Mouse (Mus musculus) T-helper 2 cell (primary cell): Measurements from ENCODE around the gene Gm17545.
"Not testable (repeated sequence)": the region's sequence is repeated elsewhere in the genome, so short reads cannot be mapped to it uniquely, and the experiment has no call there.

Source experiments
- in situ Hi-C: fragments of 300-600 bp; cut with MboI, MseI; formaldehyde crosslinking; loops from one replicate; pipeline ENCODE4 v1.15.1; 2025; ENCODE audit warnings: high pct_unique_total_duplicates

Gene Gm17545

DNA sequence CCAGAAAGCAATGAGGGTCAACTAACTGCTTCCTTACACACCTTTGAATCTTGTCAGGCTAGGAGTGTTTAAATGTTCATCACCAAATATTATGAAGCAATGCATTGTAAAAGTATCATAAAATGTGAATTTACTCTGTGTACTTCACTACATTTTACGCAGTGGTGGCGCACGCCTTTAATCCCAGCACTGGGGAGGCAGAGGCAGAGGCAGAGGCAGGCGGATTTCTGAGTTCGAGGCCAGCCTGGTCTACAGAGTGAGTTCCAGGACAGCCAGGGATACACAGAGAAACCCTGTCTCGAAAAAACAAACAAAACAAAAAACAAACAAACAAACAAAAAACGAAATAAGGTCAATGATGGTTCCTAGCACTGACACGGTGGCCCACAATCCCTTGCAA is at the start of gene Gm17545:
Gene Gm17545, plus strand, starts transcription at position 301 of the 400 bp plus-strand sequence.
- in situ Hi-C loops = not testable (repeated sequence)

DNA sequence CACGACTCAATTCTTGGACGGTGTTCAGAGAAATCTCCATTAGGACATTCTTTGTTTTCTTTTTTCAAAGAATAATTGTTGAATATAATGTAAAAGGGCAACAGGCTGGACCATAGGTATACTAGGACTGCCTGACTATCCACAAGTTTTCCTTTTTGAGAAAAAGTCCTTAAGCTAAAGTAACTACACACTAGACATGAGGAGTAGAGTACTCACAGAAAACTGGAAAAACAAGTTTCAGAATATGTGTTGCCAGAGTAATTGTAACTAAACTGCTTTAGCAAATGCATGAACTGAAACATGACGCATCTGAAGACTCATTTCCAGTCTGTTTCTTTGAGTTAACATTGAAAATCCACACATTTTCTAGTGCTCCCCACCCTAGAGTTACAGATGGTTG is 48.7 kb upstream of the Gm17545 start:
- in situ Hi-C loops = no loop called here

DNA sequence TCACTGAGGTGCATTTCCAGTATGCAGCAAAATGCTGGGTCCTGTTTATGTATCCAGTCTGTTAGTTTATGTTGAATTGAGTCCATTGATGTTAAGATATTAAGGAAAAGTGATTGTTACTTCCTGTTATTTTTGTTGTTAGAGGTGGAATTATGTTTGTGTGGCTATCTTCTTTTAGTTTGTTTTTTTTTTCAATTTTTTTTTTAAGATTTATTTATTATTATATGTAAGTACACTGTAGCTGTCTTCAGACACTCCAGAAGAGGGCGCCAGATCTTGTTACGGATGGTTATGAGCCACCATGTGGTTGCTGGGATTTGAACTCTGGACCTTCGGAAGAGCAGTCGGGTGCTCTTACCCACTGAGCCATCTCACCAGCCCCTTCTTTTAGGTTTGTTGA is 46.5 kb upstream of the Gm17545 start:
- in situ Hi-C loops = not testable (repeated sequence)

DNA sequence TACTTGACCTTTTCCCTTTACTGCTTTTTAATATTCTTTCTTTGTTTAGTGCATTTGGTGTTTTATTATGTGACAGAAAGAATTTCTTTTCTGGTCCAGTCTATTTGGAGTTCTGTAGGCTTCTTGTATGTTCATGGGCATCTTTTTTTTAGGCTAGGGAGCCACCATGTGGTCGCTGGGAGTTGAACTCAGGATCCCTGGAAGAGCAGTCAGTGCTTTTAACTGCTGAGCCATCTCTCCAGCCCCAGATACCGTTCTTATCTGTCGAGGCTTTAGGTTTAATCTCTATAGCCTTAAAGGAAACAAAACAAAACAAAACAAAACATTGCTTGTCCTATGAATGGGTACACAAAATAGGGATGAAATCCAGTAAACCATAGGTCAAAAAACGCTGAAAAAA is 45.7 kb upstream of the Gm17545 start:
- in situ Hi-C loops = not testable (repeated sequence)

DNA sequence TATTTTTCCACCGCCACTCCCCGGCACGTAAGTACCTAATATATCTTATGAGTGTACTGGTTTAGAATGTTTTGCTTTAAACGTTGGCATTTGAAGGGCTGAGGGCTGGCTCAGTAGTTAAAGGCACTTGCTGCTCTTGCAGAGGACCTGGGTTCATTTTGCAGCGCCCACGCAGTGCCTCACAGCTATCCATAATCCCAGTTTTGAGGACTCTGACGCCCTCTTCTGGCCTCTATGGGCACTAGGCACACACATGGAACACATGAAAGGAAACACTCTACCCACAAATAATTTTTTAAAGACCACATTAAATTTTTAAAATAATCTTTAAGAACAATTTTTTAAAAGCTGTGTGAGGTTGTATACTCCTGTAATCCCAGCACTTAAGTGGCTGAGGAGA is 44.6 kb upstream of the Gm17545 start:
- in situ Hi-C loops = no loop called here

DNA sequence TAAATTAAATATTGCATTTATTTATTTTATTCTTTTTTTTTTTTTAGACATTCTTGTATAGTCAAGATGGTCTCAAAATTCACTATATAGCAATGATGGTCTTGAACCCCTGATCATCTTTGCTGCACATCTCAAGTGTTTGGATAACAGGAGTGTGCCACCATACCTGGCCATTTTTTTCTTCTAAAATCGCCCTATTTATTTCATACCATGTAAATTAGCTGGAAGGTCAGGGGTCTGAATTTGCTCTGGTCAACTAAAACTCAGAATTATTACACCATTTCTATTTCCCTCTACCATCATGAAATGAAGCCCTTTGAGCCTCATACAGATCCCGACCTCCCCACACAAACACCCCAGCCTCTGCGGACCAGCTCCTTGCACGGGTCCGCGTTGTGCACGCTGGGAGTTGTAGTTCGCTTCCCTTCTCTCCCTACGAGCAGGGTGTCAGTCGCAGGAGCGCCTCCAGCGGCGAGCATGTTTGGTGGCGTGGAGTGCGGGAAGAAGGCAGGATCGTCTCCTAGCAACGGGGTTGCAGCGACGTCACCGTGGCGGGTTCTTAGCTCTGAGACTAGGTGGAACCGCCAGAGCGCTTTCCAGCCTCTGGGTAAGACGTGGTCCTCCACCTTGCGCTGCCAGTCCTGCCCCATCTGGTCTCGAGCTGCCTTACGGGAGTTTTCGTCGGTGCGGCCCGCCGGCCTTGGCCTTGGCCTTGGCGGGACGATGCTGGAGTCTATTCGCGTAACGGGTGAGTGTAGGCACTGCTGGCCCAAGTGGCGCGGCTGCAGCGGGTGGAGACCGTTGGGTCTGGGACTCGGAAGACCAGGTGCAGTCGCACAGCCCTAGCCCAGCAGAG is 42.9 kb upstream of the Gm17545 start, which contains the start of gene 9530077C05Rik:
Gene 9530077C05Rik, plus strand, starts transcription at position 512 of the 856 bp plus-strand sequence.
- in situ Hi-C loops = no loop called here

DNA sequence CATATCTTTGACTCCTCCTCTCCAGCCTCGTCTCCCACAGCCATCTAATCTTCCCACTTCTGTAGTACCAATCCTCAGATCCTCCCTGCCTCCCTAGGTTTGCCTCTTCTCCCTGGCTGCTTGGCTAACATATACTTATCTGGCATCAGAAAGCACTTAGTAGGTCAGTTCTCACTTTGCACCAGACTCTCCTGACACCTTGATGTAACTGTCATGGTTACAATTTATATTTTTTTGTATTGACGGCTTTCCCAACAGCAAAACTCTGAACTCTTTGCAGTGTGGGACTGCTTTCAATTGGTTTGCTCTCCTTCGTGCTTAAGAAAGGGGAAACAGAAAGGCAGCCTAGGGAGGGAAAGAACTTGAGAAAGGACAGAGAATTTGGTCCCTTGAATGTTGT is 37.9 kb upstream of the Gm17545 start:
- in situ Hi-C loops = no loop called here

DNA sequence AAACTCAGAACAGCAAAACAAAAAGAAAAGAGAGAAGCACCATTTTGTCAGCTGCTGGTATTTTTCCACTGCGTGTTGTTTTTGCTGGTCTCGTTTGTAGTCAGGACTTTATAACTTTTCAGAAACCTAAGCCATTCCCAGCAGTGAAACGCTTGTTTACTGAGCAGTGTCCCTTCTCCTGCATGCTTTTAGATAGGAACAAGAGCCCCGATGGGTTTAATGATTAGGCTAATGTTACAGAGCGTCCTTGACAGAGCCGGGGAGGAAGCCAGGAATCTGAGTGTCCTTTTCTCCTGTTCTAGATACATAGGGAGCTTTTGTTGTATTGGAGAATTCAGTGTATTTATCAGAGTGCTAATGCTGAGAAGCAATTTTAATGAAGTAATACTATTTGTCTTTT is 36.5 kb upstream of the Gm17545 start:
- in situ Hi-C loops = no loop called here

DNA sequence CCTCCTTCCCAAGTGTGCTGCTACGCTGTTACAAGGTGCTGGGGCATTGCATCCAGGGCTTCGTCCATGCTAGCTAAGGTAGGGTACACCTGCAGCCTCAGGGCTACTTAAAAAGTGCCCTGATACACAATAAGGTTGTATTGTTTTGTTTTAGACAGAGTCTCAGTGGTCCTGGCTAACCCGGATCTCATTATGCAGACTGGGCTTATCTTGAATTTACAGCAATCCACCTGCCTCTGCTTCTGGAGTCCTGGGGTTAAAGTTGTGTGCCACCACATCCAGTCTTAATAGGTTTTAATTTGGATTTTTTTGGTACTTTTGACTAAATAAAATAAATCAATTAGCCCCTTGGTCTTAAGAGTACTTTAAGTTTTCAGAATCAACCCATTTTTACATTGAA is 34.2 kb upstream of the Gm17545 start:
- in situ Hi-C loops = no loop called here

DNA sequence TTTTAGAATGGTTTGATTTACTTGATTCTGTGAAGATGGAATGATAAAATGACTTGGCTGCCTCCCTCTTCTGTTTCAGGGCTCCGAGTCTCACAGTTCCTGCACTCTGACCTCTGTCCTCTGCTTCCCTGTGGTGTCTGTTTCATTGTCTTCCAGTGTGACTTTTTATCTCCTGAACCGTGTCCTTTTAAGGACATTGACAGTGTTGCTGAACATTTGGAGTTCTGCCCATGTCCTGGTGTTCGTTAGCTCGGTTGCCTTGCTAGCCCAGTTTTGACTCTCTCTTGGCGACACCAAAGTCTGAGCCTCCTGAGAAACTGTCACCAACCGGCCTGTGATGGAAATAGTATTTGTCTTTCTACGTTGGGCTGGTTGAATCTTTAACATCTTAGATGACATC is 33.6 kb upstream of the Gm17545 start:
- in situ Hi-C loops = no loop called here

DNA sequence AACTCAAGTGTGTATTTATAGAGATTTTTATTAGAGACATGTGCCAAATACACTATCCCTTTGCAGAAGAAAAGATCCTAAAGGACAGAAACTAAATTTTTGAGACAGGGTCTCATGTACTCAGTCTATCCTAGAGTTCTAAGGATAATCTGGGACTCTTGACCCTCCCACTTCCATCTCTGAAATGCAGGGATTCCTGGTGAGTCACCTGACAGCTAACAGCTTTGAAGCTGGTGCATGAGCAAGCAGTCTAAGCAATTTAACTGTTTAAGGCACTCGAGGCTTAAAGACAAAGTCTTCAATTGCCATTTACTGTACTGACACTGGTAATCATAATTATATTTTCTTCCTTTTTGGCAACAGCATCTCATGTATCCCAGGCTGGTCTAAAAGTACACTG is 31.5 kb upstream of the Gm17545 start:
- in situ Hi-C loops = no loop called here

DNA sequence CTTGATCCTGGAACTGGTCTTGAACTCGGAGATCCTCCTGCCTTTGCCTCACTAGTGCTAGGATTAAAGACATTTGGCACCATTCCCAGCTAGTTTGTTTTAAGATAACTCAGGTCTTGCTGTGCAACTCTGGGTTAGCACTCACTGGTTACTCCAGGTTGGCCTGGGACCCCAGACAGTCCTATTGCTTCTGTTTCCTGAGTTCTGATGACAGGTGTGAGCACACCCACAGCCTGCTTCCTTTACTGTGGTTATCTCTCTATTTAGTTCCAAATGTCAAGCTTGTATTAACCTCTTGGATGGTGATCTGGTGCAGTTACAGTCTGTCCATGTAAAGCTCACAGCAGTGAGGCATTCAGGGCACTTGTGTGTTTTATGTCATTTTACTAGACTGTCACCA is 30.6 kb upstream of the Gm17545 start:
- in situ Hi-C loops = no loop called here

DNA sequence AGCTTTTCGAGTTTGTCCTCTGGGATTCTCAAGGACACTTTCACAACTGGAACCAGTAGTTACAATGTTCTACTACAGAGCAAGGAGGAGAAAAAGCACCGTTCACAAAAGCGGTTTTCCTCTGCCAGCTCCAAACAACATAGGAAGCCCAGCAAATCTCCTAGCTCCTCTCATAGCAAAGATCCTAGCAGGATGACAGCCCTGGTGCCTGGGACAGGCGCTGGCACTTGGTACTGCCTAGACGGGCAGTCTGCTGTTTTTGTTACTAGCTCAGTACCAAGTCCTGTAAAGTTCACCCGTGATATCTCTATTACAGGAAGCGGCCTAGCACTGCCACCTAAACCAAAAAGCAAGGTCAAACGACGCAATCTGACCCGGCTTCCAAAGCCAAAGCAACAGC is 29.9 kb upstream of the Gm17545 start:
- in situ Hi-C loops = no loop called here

DNA sequence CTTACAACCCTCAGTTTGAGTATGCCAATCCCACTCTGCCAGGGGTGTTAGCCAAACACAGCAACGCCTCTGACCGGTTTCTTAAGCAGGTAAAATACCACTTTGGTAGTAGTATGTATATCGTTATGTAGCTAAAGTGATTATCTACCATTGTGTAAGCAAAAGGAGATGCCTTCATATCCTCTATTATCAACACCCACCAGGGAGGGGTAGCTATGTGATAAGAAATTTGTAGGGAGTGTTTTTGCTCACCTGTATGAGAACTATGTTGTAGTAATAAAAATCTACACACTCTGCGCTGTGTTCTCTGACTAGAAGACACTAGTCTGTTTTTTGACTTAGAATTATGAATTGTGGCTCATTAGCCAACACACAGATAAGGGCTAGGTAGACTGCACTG is 29.4 kb upstream of the Gm17545 start:
- in situ Hi-C loops = no loop called here

DNA sequence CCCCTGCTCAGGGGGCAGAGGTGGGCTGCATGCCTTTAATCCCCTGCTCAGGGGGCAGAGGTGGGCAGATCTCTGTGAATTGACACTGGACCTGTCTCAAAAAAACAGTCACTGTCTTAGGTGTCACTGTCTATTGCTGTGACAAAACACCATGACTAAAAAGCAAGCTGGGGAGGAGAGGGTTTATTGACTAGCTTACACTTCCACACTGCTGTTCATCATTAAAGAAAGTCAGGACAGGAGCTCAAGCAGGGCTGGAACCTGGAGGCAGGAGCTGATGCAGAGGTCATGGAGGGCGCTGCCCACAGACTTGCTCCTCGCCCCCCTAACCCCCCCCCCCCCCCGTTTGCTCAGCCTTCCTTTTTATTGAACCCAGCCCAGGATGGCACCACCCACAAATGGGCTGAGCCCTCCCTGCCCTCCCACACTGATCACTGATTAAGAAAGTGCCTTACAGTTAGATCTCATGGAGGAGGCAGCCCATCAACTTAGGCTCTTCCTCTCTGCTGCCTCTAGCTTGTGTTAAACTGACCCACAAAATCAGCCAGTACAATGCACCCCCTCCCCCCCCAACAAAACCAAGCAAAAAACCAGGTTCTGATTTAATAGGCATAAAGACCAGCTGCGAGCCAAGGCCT is 25.9 kb upstream of the Gm17545 start:
- in situ Hi-C loops = no loop called here

DNA sequence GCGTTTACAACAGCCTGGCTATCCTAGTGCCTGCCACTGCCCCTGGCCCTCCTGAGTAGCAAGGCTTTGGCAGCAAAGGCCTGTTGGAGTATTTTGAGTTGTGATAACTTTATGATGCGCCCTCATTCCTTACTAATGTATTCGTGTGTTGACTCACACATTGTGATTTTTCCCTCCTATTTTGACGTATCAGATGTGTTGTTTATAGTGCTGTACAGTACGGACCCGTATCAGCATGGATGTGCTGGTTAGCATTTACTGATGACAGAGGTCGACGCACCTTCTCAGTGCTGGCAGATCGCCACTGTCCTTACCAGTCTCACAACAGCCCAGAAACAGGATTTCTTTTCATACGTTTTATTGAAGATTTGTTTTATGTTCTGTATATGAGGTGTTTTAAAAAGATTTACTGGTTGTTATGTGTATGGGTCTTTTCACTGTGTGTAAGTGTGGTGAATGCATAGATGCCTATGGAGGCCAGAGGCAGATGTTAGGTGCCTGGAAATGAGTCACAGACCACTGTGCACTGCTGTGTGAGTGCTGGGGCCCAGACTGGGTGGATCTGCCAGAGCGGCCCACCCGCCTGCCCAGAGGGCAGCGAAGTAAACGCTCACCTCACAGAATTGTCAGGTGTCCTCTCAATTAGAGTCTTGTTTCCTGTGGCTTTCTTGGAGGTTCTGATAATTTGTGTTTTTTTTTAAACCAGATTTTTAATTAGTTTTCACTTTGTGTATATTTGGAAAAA is 25.3 kb upstream of the Gm17545 start:
- in situ Hi-C loops = no loop called here

DNA sequence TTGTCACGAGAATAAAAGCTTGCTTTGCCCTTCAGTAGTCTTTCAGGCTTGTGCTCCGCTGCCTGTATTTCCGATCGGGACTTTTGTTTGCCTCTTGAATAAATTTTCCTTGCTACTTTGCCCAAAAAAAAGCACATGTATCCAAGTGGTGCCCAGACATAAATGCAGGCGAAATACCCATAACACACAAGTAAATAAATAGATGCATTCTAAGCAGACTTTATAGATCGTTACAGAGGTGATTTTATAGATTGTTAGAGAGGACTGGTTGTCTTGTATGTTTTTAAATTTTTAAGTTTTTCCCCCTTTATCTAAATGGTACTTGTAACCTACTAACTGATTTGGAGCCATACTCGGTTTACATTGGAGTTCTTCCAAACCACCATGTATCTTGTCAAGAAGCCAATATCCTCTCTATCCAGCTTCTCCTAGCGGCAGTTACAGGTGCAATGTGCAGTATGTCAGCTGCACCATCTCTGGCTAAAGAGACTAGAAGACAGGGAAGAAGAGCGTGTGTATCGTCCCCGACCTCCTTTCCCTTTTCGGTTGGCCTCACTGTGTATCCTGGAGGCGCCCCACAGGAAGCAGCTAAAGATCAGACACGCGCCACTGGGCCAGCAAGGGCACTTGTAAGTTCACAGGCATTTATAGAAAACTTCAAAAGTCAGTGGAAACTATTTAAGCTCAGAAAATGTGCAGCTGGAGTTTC is 24.4 kb upstream of the Gm17545 start:
- in situ Hi-C loops = loop anchor here (10.0 kb wide), 1 partner anchor 505 kb away; no protein-coding TSS in a partner anchor

DNA sequence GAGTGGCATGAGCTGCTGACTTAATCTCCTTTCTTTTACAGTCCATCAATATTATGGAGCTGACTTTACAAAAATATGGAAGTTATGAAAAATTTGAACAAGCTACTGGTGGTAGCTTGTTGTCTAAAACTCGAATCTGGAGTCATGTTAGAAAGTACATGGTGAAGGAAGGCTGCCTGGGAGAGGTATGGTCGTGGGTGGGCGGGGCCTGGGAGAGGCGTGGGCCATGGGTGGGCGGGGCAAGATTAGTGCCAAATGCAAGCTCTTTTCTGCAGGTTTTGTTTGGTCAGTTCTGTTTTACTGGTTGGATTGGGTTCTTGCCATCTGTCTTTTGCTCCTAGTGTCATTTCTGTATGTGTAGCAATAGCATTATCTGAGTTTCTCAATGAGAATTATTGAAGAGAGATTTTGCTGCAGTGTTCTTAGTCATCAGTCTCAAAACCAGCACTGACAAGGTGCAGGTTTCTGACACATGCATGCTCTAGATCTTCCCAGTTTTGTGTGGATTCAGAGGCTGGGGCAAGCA is 23.7 kb upstream of the Gm17545 start:
- in situ Hi-C loops = loop anchor here (10.0 kb wide), 1 partner anchor 504 kb away; no protein-coding TSS in a partner anchor

DNA sequence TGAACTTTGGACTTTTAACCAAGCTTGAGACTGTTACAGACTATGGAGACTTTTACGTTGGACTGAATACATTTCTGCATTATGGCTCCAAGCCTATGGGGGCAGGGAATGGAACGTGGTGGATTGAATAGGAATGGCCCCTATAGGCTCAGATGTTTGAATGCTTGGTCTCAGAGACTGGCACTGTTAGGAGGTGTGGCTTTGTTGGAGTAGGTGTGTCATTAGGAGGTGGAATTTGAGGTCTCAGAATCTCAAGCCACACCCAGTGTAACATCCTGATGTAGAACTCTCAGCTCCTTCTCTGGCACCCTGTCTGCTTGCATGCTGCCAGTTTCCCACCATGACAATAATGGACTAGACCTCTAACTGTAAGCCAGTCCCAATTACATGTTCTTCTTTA is 20.9 kb upstream of the Gm17545 start:
- in situ Hi-C loops = loop anchor here (10.0 kb wide), 1 partner anchor 502 kb away; no protein-coding TSS in a partner anchor

DNA sequence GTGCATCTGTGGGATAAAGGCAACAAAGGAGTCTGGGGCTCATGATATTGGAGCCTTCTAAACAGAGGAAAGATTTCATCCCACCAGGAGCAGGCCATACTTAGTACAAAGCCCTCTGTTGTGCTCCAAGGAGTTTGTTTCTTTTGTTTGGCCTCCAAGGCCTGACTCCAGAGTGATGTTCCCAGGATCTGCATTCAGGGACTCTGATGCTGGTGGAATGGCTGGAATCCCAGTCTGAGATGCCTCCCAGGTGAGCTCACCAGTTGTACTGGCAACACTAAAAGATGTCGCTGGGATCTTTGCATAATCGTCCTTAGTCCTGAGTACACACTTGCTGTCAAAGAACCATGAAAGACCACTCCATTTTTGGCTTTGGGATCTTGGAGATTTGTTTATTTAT is 20.0 kb upstream of the Gm17545 start:
- in situ Hi-C loops = loop anchor here (10.0 kb wide), 1 partner anchor 501 kb away; no protein-coding TSS in a partner anchor

DNA sequence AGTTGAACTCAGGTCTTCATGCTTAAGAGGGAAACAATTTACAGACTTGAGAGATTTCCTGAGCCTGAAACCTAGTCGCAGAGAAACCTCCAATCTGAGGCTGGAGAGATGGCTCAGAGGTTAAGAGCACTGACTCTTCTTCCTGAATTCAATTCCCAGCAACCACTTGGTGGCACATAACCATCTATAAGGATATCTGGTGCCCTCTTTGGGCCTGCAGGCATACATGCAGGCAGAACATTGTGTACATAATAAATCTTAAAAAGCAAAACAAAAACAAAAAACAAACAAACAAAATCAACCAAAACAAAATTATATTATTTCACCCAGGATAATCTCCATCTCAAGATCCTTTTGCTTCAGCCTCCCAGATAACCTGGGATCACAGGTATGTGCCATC is 15.3 kb upstream of the Gm17545 start:
- in situ Hi-C loops = loop anchor here (10.0 kb wide), 1 partner anchor 496 kb away; no protein-coding TSS in a partner anchor
